Mouse (Mus musculus): ENCODE measurements around the gene Mical3. TPM values are rescaled to one million over a fixed set of nuclear protein-coding genes. Genes with fewer than 3 reads are reported as not detected.

The Mical3 gene
- polyA plus RNA-seq, 2 experiments, result 13.3 to 17.3 TPM

DNA sequence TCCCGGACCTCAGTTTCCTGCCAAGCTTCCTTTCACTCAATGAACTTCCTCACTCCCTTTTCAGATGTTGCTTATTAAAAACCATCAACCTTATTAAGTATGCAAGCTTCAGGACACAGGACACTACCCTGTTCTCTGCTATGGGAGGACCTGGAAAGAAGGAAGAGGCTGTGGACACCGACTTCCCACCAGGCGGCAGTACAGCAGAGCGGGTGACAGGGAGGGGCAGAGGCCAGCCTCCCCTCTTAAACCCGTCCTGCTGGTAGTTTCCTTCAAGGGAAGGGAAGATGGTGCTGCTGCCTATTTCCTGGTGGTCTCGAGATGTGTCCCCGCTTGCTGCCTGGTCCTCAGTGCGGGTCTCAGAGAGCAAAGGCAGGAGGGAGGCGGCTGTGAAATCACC is 117.0 kb downstream of the Mical3 start:
- H3K4me2 ChIP-seq (replicated peaks; ENCODE audit: low read depth, low read length, severe bottlenecking), result no peak overlapping the region
- DNase-seq (ENCODE audit: low spot score) (no peak), ATAC-seq (ENCODE audit: low FRiP score, low read depth) (no peak)
- no peak overlapping the region for H3K27ac ChIP-seq (replicated peaks; ENCODE audit: low read depth, low read length)
- 57% methylated on average over 9 of the region's 9 CpGs for WGBS
- no peak overlapping the region for H3K4me3 ChIP-seq (replicated peaks; ENCODE audit: low read length)
- no peaks in the 10 kb centered on the region for H3K9me3 ChIP-seq (ENCODE audit: control insufficient read depth, low read length)
- no peak for TF ChIP-seq POLR2A (IDR thresholded peaks at IDR 0.05; ENCODE audit: borderline replicate concordance, extremely low read depth, insufficient read depth, insufficient read length)
- H3K27me3 ChIP-seq (ENCODE audit: control insufficient read depth, insufficient read depth, low read length), result no peaks in the 10 kb centered on the region
- no peak overlapping the region for H3K9ac ChIP-seq (ENCODE audit: low read depth, low read length, severe bottlenecking)
- H3K36me3 ChIP-seq (ENCODE audit: control insufficient read depth, insufficient read depth, low read length), result peaks cover 9% of the 10 kb centered on the region
- no peaks in the 10 kb centered on the region for H3K4me1 ChIP-seq (ENCODE audit: control insufficient read depth, insufficient read depth, low read length)

DNA sequence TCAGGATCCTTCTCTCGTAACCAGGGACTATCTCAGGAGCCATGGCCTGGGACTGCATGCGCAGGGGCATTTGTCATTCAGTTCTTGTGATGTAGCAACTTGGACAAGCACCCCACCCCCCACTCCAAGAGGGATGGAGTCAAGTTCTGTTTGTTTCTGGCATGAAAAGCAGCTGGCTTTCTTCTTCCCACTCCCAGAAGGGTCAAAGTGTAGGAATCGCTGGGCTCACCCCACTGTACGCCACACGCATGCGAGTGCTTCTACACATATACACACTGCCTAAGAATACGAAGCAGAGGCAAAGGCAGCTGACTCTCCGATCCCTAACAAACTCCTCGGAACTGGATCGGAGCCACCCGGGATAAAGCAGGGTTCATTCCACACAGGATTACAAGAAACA is 119.1 kb downstream of the Mical3 start:
- WGBS, result 93% methylated on average over 11 of the region's 11 CpGs
- no peaks in the 10 kb centered on the region for H3K9me3 ChIP-seq (ENCODE audit: control insufficient read depth, low read length)
- H3K4me1 ChIP-seq (ENCODE audit: control insufficient read depth, insufficient read depth, low read length), result no peaks in the 10 kb centered on the region
- DNase-seq (ENCODE audit: low spot score) (no peak), ATAC-seq (ENCODE audit: low FRiP score, low read depth) (no peak)
- H3K9ac ChIP-seq (ENCODE audit: low read depth, low read length, severe bottlenecking), result no peak overlapping the region
- H3K4me2 ChIP-seq (replicated peaks; ENCODE audit: low read depth, low read length, severe bottlenecking), result no peak overlapping the region
- H3K27me3 ChIP-seq (ENCODE audit: control insufficient read depth, insufficient read depth, low read length), result no peaks in the 10 kb centered on the region
- no peak overlapping the region for H3K4me3 ChIP-seq (replicated peaks; ENCODE audit: low read length)
- peaks cover 12% of the 10 kb centered on the region for H3K36me3 ChIP-seq (ENCODE audit: control insufficient read depth, insufficient read depth, low read length)
- no peak for TF ChIP-seq POLR2A (IDR thresholded peaks at IDR 0.05; ENCODE audit: borderline replicate concordance, extremely low read depth, insufficient read depth, insufficient read length)
- no peak overlapping the region for H3K27ac ChIP-seq (replicated peaks; ENCODE audit: low read depth, low read length)

DNA sequence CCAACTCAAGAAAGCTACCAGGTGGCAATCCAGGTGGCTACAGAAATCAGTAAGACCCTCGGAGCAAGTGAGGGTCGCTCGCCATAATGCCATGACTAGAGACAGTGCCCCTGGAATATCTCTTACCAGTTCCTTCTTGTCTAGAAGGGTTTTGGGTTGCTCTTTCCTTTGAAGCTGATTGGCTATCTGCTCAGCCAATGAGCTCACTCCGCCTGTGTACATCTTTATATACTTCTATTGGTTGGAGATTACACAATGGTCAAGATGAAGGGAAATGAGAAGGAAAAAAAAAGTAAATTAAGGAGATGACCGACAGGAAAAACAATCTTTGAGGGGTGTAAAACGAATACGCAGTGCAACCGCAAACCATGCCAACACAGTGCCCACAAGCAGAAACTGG is 121.1 kb downstream of the Mical3 start:
- no peak for TF ChIP-seq POLR2A (IDR thresholded peaks at IDR 0.05; ENCODE audit: borderline replicate concordance, extremely low read depth, insufficient read depth, insufficient read length)
- WGBS, result 96% methylated on average over 8 of the region's 8 CpGs
- H3K36me3 ChIP-seq (ENCODE audit: control insufficient read depth, insufficient read depth, low read length), result peaks cover 12% of the 10 kb centered on the region
- H3K9me3 ChIP-seq (ENCODE audit: control insufficient read depth, low read length), result no peaks in the 10 kb centered on the region
- H3K27ac ChIP-seq (replicated peaks; ENCODE audit: low read depth, low read length), result no peak overlapping the region
- H3K9ac ChIP-seq (ENCODE audit: low read depth, low read length, severe bottlenecking), result no peak overlapping the region
- no peak for DNase-seq (ENCODE audit: low spot score)
- no peak overlapping the region for H3K4me3 ChIP-seq (replicated peaks; ENCODE audit: low read length)
- no peaks in the 10 kb centered on the region for H3K27me3 ChIP-seq (ENCODE audit: control insufficient read depth, insufficient read depth, low read length)
- no peak overlapping the region for H3K4me2 ChIP-seq (replicated peaks; ENCODE audit: low read depth, low read length, severe bottlenecking)
- no peaks in the 10 kb centered on the region for H3K4me1 ChIP-seq (ENCODE audit: control insufficient read depth, insufficient read depth, low read length)
- ATAC-seq (ENCODE audit: low FRiP score, low read depth), result no peak

DNA sequence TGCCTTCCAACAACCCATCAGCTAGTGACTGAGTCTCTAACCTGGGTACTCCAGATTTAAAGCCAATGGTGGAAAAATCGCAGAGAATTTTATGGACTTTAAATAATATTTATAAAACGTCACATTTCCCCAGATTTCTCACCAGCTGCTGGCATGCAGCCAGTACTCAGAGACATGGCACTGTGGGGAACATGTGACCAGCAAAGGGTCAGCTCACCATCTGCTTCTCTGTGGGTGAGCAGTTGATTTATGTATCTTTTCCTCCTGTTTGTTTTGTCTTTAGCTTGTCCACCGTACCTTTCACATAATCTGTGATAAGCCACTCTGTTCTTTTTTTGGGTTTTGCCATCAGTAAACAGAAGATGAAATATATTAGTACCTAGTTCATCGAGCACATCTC is 125.8 kb downstream of the Mical3 start:
- Histone ChIP-seq H3K4me1 (ENCODE audit: control insufficient read depth, insufficient read depth, low read length) (no peaks in the 10 kb centered on the region), H3K4me3 (replicated peaks; ENCODE audit: low read length) (no peak overlapping the region), H3K27ac (replicated peaks; ENCODE audit: low read depth, low read length) (no peak overlapping the region), H3K9me3 (ENCODE audit: control insufficient read depth, low read length) (no peaks in the 10 kb centered on the region), H3K9ac (ENCODE audit: low read depth, low read length, severe bottlenecking) (no peak overlapping the region), H3K4me2 (replicated peaks; ENCODE audit: low read depth, low read length, severe bottlenecking) (no peak overlapping the region), H3K36me3 (ENCODE audit: control insufficient read depth, insufficient read depth, low read length) (peaks cover 20% of the 10 kb centered on the region), H3K27me3 (ENCODE audit: control insufficient read depth, insufficient read depth, low read length) (no peaks in the 10 kb centered on the region)
- ATAC-seq (ENCODE audit: low FRiP score, low read depth) (no peak), DNase-seq (ENCODE audit: low spot score) (no peak)
- WGBS, result 45% methylated on average over 4 of the region's 4 CpGs
- no peak for TF ChIP-seq POLR2A (IDR thresholded peaks at IDR 0.05; ENCODE audit: borderline replicate concordance, extremely low read depth, insufficient read depth, insufficient read length)

DNA sequence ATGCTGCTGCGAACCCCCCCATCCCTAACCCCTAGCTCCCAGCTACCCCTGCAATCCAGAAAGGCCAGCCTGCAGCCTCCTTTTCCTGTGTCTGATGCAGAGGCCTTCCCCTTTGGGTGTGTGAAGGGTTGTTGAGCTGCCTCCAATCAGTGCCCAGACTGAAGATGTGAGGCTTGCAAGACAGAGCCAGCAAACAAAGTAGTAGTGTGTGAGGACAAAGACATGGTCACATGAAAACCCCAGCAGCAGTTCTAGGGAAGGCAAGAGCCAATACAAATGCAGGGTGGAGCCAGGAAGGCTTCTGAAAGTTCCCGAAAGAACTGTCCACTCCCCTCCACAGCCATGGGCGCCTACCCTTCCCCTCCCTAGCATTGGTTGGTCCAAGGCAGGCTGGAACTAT is 127.8 kb downstream of the Mical3 start:
- H3K9ac ChIP-seq (ENCODE audit: low read depth, low read length, severe bottlenecking), result no peak overlapping the region
- H3K36me3 ChIP-seq (ENCODE audit: control insufficient read depth, insufficient read depth, low read length), result peaks cover 18% of the 10 kb centered on the region
- no peak for TF ChIP-seq POLR2A (IDR thresholded peaks at IDR 0.05; ENCODE audit: borderline replicate concordance, extremely low read depth, insufficient read depth, insufficient read length)
- ATAC-seq (ENCODE audit: low FRiP score, low read depth) (no peak), DNase-seq (ENCODE audit: low spot score) (no peak)
- no peak overlapping the region for H3K27ac ChIP-seq (replicated peaks; ENCODE audit: low read depth, low read length)
- no peaks in the 10 kb centered on the region for H3K9me3 ChIP-seq (ENCODE audit: control insufficient read depth, low read length)
- no peak overlapping the region for H3K4me2 ChIP-seq (replicated peaks; ENCODE audit: low read depth, low read length, severe bottlenecking)
- no peaks in the 10 kb centered on the region for H3K27me3 ChIP-seq (ENCODE audit: control insufficient read depth, insufficient read depth, low read length)
- 89% methylated on average over 3 of the region's 3 CpGs for whole genome bisulfite sequencing
- H3K4me3 ChIP-seq (replicated peaks; ENCODE audit: low read length), result no peak overlapping the region
- peaks cover 7% of the 10 kb centered on the region; the same call in 1 of the 2 replicates for H3K4me1 ChIP-seq (ENCODE audit: control insufficient read depth, insufficient read depth, low read length)

Data from limb, embryonic 14.5 days (tissue).